Mouse (Mus musculus) forebrain, embryonic 13.5 days (tissue): ENCODE data around the gene Rangap1. TPM values are rescaled to one million over a fixed set of nuclear protein-coding genes. Genes with fewer than 3 reads are reported as not detected.

Experiments
- ATAC-seq: fragments of 200-750 bp; cut with Nextera tagmentation; 2 replicates; pipeline ENCODE4 v1.8.0; 2017
- H3K27ac ChIP-seq: fragments of 300-500 bp; sonication (generic); 2 replicates; pipeline ENCODE4 v1.5.1; 2015; ENCODE audit warnings: inconsistent platforms, mild to moderate bottlenecking, moderate library complexity
- H3K27me3 ChIP-seq: fragments of 300-500 bp; sonication (generic); 2 replicates; pipeline ENCODE4 v1.6.1; 2015; ENCODE audit warnings: mild to moderate bottlenecking, inconsistent platforms
- H3K36me3 ChIP-seq: fragments of 300-500 bp; sonication (generic); 2 replicates; pipeline ENCODE4 v1.6.1; 2015; ENCODE audit warnings: mild to moderate bottlenecking, inconsistent platforms; ENCODE audit not compliant: poor library complexity, severe bottlenecking
- H3K4me1 ChIP-seq: fragments of 300-500 bp; sonication (generic); 2 replicates; pipeline ENCODE4 v1.6.1; 2015; ENCODE audit warnings: inconsistent platforms
- H3K4me2 ChIP-seq: fragments of 300-500 bp; sonication (generic); 2 replicates; pipeline ENCODE4 v1.6.1; 2015; ENCODE audit warnings: inconsistent platforms, mild to moderate bottlenecking, moderate library complexity
- H3K4me3 ChIP-seq: fragments of 300-500 bp; sonication (generic); 2 replicates; pipeline ENCODE4 v1.5.1; 2015; ENCODE audit warnings: mild to moderate bottlenecking, inconsistent platforms
- H3K9ac ChIP-seq: fragments of 300-500 bp; sonication (generic); 2 replicates; pipeline ENCODE4 v1.6.1; 2015; ENCODE audit warnings: mild to moderate bottlenecking, inconsistent platforms
- H3K9me3 ChIP-seq: fragments of 300-500 bp; sonication (generic); replicated peaks from 2 replicates; pipeline ENCODE4 v1.6.1; 2016; ENCODE audit warnings: inconsistent platforms
- WGBS: fragments of 180-500 bp; shearing (Covaris S2); methylation state at CpG from one replicate; pipeline ENCODE4 v1.1.7; 2015; 5-methylcytosine and 5-hydroxymethylcytosine counted together
- polyA plus RNA-seq: library from polyadenylated mRNA; unstranded; fragments of >200 nt; fragmentation: Nextera tagmentation; extraction: Ambion mirVana; gene quantifications from 2 replicates; pipeline ENCODE4 v1.2.1, GENCODE M21; 2015

Rangap1 gene
- 141 and 160 TPM in 2 replicates for polyA plus RNA-seq

DNA sequence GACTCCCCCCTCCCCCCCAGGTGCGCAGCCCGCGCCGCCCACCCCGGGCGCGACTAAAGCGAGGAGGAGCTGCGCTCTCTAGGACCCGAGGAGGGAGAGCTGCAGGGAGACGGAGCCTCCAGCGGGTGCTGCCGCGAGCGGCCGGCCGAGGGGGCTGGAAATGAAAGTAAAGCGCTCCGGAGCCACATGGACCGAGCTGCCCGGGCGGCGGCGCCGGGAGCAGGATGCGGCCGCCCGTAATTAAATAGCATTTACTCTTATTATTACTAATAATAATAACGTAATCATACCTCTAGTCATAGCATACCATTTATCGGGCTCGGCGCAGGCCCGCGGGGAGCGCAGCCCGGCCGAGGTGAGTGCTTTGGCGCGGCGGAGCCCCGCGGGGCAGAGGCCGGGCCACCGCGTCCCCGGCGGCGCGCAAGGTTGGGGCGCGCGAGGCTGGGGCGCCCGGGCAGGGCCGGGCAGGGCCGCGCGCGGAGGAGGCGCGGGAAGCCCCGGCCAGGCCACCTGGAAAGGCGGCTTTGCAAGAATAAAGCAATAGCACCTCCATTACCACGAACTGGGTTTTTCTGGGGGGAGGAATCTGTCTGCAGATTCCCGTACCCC, at the start of gene Rangap1, which contains the start of gene Zc3h7b:
Rangap1 (minus strand) TSS at position 539 of the 609 bp plus-strand sequence.
Zc3h7b (plus strand) TSS at position 66 of the 609 bp plus-strand sequence.
- Histone ChIP-seq H3K9ac (peak within 1 kb of the TSS; percentile 98), H3K4me1 (peaks cover 29% of the 10 kb centered on the region), H3K4me3 (peak within 1 kb of the TSS; percentile 98), H3K36me3 (no peaks in the 10 kb centered on the region), H3K4me2 (peak within 1 kb of the TSS; percentile 85), H3K27me3 (no peaks in the 10 kb centered on the region), H3K27ac (peak within 1 kb of the TSS; percentile 95), H3K9me3 (no peaks in the 10 kb centered on the region)
- ATAC-seq = peak; percentile 87
- 0% methylated on average over 49 of the region's 65 CpGs for WGBS

GRCm38 (mm10) chr15:81792444-81792843, 47.1 kb upstream of the Rangap1 start:
- ATAC-seq = no peak
- no peaks in the 10 kb centered on the region for H3K4me1 ChIP-seq
- H3K4me3 ChIP-seq = no peak overlapping the region
- no peak overlapping the region for H3K27ac ChIP-seq
- H3K27me3 ChIP-seq = no peaks in the 10 kb centered on the region
- no peak overlapping the region for H3K4me2 ChIP-seq
- no peaks in the 10 kb centered on the region for H3K9me3 ChIP-seq
- H3K36me3 ChIP-seq = peaks cover 84% of the 10 kb centered on the region
- 95% methylated on average over 9 of the region's 9 CpGs for WGBS
- no peak overlapping the region for H3K9ac ChIP-seq

DNA sequence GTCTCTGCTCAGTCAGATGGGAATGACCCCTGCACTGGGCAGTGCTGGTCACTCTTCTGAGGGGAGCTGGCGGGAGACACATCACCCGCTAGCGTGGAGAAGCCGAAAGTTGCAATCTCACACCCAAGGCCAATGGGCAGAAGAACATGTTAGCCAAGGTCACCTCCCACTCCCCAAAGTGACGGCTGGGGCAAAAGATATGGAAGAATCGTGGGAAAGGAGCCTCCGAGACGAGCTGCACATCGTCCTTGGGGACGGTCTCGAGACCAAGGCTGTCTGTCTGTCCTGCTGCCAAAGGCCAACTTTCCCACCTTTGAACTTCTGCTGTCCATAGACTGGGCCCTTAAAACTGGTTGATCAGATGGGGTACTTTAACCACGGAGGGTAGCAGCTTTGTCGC, 42.2 kb upstream of the Rangap1 start:
- Histone ChIP-seq H3K27me3 (no peaks in the 10 kb centered on the region), H3K27ac (no peak overlapping the region), H3K36me3 (peaks cover 93% of the 10 kb centered on the region), H3K4me2 (no peak overlapping the region), H3K4me1 (no peaks in the 10 kb centered on the region), H3K9me3 (no peaks in the 10 kb centered on the region), H3K9ac (no peak overlapping the region), H3K4me3 (no peak overlapping the region)
- no peak for ATAC-seq
- WGBS = 93% methylated on average over 13 of the region's 13 CpGs

- Histone ChIP-seq H3K27ac (no peak overlapping the region), H3K27me3 (no peaks in the 10 kb centered on the region), H3K4me1 (no peaks in the 10 kb centered on the region), H3K9me3 (no peaks in the 10 kb centered on the region), H3K36me3 (peaks cover 94% of the 10 kb centered on the region), H3K4me2 (no peak overlapping the region), H3K4me3 (no peak overlapping the region), H3K9ac (no peak overlapping the region)
- 93% methylated on average over 8 of the region's 8 CpGs for WGBS
- ATAC-seq = no peak
Measured at GRCm38 (mm10) chr15:81785701-81786100, 40.4 kb upstream of the Rangap1 start.

- no peak overlapping the region; the same call in 1 of the 2 replicates for H3K27ac ChIP-seq
- no peak overlapping the region for H3K9ac ChIP-seq
- ATAC-seq = no peak
- H3K4me1 ChIP-seq = no peaks in the 10 kb centered on the region
- WGBS = 81% methylated on average over 5 of the region's 5 CpGs
- H3K27me3 ChIP-seq = no peaks in the 10 kb centered on the region
- no peaks in the 10 kb centered on the region for H3K9me3 ChIP-seq
- H3K4me2 ChIP-seq = no peak overlapping the region
- H3K36me3 ChIP-seq = peaks cover 94% of the 10 kb centered on the region
- no peak overlapping the region for H3K4me3 ChIP-seq
Measured at GRCm38 (mm10) chr15:81784762-81785161, 39.4 kb upstream of the Rangap1 start.

DNA sequence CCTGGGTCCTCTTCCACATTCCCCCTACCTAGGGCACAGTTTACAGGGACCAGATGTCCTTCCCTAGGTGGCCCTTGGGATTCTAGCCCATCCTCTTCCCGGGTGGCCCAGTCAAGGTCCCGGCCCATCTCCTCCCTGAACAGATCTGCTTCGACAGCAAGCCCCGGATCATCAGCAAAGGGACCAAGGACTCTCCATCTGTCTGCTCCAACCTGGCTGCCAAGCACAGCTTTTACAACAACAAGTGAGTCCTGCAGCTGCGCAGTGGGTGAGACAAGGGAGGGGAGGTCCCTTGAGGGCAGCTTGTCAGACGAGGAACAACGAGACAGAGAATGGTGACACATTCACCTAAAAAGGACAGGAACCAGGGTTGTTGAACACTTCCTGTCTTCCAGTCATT, 36.5 kb upstream of the Rangap1 start:
- no peak overlapping the region for H3K4me3 ChIP-seq
- no peak overlapping the region for H3K9ac ChIP-seq
- peaks cover 95% of the 10 kb centered on the region for H3K36me3 ChIP-seq
- 89% methylated on average over 7 of the region's 7 CpGs for WGBS
- no peaks in the 10 kb centered on the region for H3K4me1 ChIP-seq
- no peak for ATAC-seq
- no peak overlapping the region for H3K4me2 ChIP-seq
- H3K27me3 ChIP-seq = no peaks in the 10 kb centered on the region
- H3K27ac ChIP-seq = no peak overlapping the region
- no peaks in the 10 kb centered on the region for H3K9me3 ChIP-seq

DNA sequence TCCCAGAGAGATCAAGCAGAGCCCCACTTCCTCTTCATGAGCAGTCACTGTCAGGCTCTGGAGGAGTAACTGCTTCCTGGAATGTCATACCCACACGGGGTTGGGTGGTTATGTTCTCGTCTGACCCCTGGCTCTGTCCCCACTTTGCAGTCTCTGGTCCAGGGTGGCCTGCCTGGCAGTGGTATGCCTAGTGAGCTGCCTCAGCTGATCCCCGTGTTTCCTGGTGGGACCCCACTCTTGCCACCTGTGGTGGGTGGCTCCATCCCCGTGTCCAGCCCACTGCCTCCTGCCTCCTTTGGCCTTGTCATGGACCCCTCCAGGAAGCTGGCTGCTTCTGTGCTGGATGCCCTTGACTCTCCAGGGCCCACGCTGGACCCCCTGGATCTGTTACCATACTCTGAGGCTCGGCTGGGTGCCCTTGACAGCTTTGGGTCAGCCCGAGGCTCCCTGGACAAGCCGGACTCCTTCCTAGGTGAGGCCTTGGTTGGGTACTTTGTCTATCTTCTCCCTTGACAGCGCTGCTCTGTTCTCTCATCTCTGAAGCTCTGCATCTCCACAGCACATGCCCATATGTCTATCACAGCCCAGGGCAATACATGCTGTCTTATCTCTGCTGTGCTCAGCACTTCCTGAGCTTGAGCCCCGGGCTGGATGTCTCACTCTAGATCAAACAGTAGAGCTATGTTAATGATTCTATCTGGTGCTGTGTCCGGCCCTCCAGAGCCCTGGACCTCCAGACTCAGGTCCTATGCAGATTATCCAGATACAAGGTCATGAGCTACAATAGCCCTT, 31.5 kb upstream of the Rangap1 start:
- Histone ChIP-seq H3K27ac (no peak overlapping the region), H3K4me3 (no peak overlapping the region), H3K4me2 (no peak overlapping the region), H3K9ac (no peak overlapping the region), H3K36me3 (peaks cover 100% of the 10 kb centered on the region), H3K27me3 (no peaks in the 10 kb centered on the region), H3K9me3 (no peaks in the 10 kb centered on the region), H3K4me1 (no peaks in the 10 kb centered on the region)
- no peak for ATAC-seq
- WGBS = 87% methylated on average over 11 of the region's 11 CpGs

- peaks cover 97% of the 10 kb centered on the region for H3K36me3 ChIP-seq
- H3K27ac ChIP-seq = no peak overlapping the region
- H3K9ac ChIP-seq = no peak overlapping the region
- WGBS = 94% methylated on average over 15 of the region's 15 CpGs
- H3K9me3 ChIP-seq = no peaks in the 10 kb centered on the region
- H3K27me3 ChIP-seq = no peaks in the 10 kb centered on the region
- ATAC-seq = no peak
- no peak overlapping the region for H3K4me2 ChIP-seq
- no peaks in the 10 kb centered on the region for H3K4me1 ChIP-seq
- H3K4me3 ChIP-seq = no peak overlapping the region
Measured at GRCm38 (mm10) chr15:81774505-81775171, 29.3 kb upstream of the Rangap1 start.

- ATAC-seq = no peak
- no peak overlapping the region for H3K27ac ChIP-seq
Measured at GRCm38 (mm10) chr15:81772431-81773120, 27.2 kb upstream of the Rangap1 start.

GRCm38 (mm10) chr15:81769037-81769436, 23.7 kb upstream of the Rangap1 start:
- no peak overlapping the region for H3K4me2 ChIP-seq
- no peak overlapping the region for H3K27ac ChIP-seq
- no peaks in the 10 kb centered on the region for H3K27me3 ChIP-seq
- H3K4me3 ChIP-seq = no peak overlapping the region
- no peak for ATAC-seq
- 66% methylated on average over 12 of the region's 13 CpGs for WGBS
- peaks cover 60% of the 10 kb centered on the region for H3K36me3 ChIP-seq
- H3K9me3 ChIP-seq = no peaks in the 10 kb centered on the region
- no peaks in the 10 kb centered on the region for H3K4me1 ChIP-seq
- no peak overlapping the region for H3K9ac ChIP-seq

More at GRCm38 (mm10) chr15:81772431-81773120, 27.2 kb upstream of the Rangap1 start:
- Histone ChIP-seq H3K9me3 (no peaks in the 10 kb centered on the region), H3K36me3 (peaks cover 95% of the 10 kb centered on the region), H3K4me1 (no peaks in the 10 kb centered on the region), H3K27me3 (no peaks in the 10 kb centered on the region), H3K4me2 (no peak overlapping the region), H3K4me3 (no peak overlapping the region), H3K9ac (no peak overlapping the region)
- WGBS = 92% methylated on average over 20 of the region's 20 CpGs

DNA sequence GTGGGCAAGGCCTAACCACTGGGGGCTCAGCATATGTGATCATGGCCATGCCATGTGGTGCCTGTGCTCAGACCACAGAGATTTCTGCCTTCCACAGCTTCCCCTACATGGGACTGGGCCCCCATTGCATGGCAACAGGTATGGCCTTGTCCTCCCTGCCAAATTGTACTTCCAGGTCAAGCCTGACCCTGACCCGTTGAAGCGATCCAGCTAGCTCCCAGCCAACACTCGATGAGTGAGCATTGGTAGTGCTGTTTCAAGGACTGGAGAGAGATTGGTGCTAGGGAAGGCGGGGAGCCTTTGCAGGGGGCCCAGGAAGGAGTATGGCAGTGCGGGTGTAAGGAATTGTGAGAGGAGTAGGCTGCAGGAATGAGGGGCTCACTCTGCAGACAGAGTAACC, 21.1 kb upstream of the Rangap1 start:
- H3K27ac ChIP-seq = no peak overlapping the region
- H3K4me3 ChIP-seq = no peak overlapping the region
- 95% methylated on average over 5 of the region's 5 CpGs for WGBS
- no peak overlapping the region for H3K4me2 ChIP-seq
- no peaks in the 10 kb centered on the region for H3K4me1 ChIP-seq
- no peak for ATAC-seq
- peaks cover 40% of the 10 kb centered on the region for H3K36me3 ChIP-seq
- no peaks in the 10 kb centered on the region for H3K9me3 ChIP-seq
- no peak overlapping the region for H3K9ac ChIP-seq
- no peaks in the 10 kb centered on the region for H3K27me3 ChIP-seq

- WGBS = 94% methylated on average over 9 of the region's 9 CpGs
- H3K9ac ChIP-seq = no peak overlapping the region
- no peak for ATAC-seq
Measured at GRCm38 (mm10) chr15:81765651-81766050, 20.3 kb upstream of the Rangap1 start.

More at GRCm38 (mm10) chr15:81765651-81766050, 20.3 kb upstream of the Rangap1 start:
- H3K4me2 ChIP-seq = no peak overlapping the region
- H3K27me3 ChIP-seq = no peaks in the 10 kb centered on the region
- H3K4me3 ChIP-seq = no peak overlapping the region
- peaks cover 37% of the 10 kb centered on the region for H3K36me3 ChIP-seq
- H3K27ac ChIP-seq = no peak overlapping the region
- no peaks in the 10 kb centered on the region for H3K4me1 ChIP-seq
- no peaks in the 10 kb centered on the region for H3K9me3 ChIP-seq
